Mouse (Mus musculus): ENCODE data around the gene Cfb.
"Not testable (repeated sequence)": the region's sequence is repeated elsewhere in the genome, so short reads cannot be mapped to it uniquely, and the experiment has no call there.

DNA sequence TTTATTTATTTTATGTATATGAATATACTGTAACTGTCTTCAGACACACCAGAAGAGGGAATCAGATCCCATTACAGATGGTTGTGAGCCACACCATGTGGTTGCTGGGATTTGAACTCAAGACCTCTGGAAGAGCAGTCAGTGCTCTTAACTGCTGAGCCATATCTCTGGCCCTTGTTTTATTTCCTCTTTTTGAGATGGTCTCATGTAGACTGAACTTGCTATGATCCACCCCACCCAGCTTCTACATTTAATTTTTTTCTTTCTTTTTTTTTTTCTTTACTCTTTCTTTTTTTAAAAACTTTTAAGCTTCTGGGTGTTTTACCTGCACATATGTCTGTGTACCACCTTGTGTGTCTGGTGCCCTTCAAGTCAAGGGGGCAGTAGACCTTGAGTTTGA lies 38.5 kb upstream of the Cfb start:
- TF ChIP-seq CTCF (IDR thresholded peaks at IDR 0.05; ENCODE audit: insufficient read depth, low read length); POLR2A (IDR thresholded peaks at IDR 0.05; ENCODE audit: borderline replicate concordance, extremely low read depth, low read depth, low read length): not testable (repeated sequence)

All from lung, adult 2 months (tissue).